Comparison of ENCODE assay signal across 13 mouse cellular contexts in genomic region chr2:116047365-116047764, GRCm38 (mm10). TPM values are rescaled to one million over a fixed set of nuclear protein-coding genes. Genes with fewer than 3 reads are reported as not detected.
DNase-seq lines count a peak whose midpoint lies in the region; ATAC-seq and TF ChIP-seq lines count a peak whose summit lies in the region.
"Had no signal": no experiment of that assay in that cellular context is flagged by ENCODE, and none has a peak within 500 bp of the region (broad histone marks: within the 10 kb centered on the region; RNA-seq: fewer than 3 reads in every experiment).

No protein-coding gene starts in this region.

- H3K4me1 ChIP-seq in heart, adult 2 months (ENCODE audit: control insufficient read depth, insufficient read depth, low read length) = peaks cover 8% of the 10 kb centered on the region
- peaks cover 47% of the 10 kb centered on the region for H3K4me1 ChIP-seq in kidney, embryonic 15.5 days
- peaks cover 27% of the 10 kb centered on the region for H3K4me1 ChIP-seq in stomach, embryonic 16.5 days (ENCODE audit: control insufficient read depth, insufficient read depth, low read length)
- H3K4me1 ChIP-seq in liver, embryonic 12.5 days = no peaks in the 10 kb centered on the region

- TF ChIP-seq CTCF in heart, adult 2 months (IDR thresholded peaks at IDR 0.05) = no peak

- no peak for TF ChIP-seq POLR2A in heart, adult 2 months (IDR thresholded peaks at IDR 0.05; ENCODE audit: insufficient read depth, low read depth, low read length)

- no peak overlapping the region for H3K4me3 ChIP-seq in heart, adult 2 months
- H3K4me3 ChIP-seq in kidney, embryonic 15.5 days (replicated peaks) = no peak overlapping the region
- no peak overlapping the region for H3K4me3 ChIP-seq in stomach, embryonic 16.5 days (replicated peaks; ENCODE audit: low read length)
- no peak overlapping the region for H3K4me3 ChIP-seq in liver, embryonic 12.5 days
- H3K4me3 ChIP-seq: neural tube, embryonic 15.5 days had no signal

- H3K9ac ChIP-seq in heart, adult 2 months (ENCODE audit: low read depth, low read length) = no peak overlapping the region
- no peak overlapping the region for H3K9ac ChIP-seq in kidney, embryonic 15.5 days
- no peak overlapping the region for H3K9ac ChIP-seq in stomach, embryonic 16.5 days (ENCODE audit: low read length)
- H3K9ac ChIP-seq in liver, embryonic 12.5 days = no peak overlapping the region
- H3K9ac ChIP-seq: liver, embryonic 14.5 days; neural tube, embryonic 15.5 days had no signal

- peak overlapping the region; percentile 20 for H3K27ac ChIP-seq in heart, adult 2 months
- peak overlapping the region; percentile 65 for H3K27ac ChIP-seq in kidney, embryonic 15.5 days
- H3K27ac ChIP-seq in stomach, embryonic 16.5 days (ENCODE audit: low read length) = peak overlapping the region; percentile 63
- no peak overlapping the region for H3K27ac ChIP-seq in liver, embryonic 12.5 days
- H3K27ac ChIP-seq: liver, embryonic 14.5 days; neural tube, embryonic 15.5 days had no signal

- peaks cover 26% of the 10 kb centered on the region for H3K36me3 ChIP-seq in heart, adult 2 months (ENCODE audit: control insufficient read depth, insufficient read depth, low read length)
- H3K36me3 ChIP-seq in kidney, embryonic 15.5 days = peaks cover 36% of the 10 kb centered on the region
- H3K36me3 ChIP-seq in stomach, embryonic 16.5 days (ENCODE audit: control insufficient read depth, insufficient read depth, low read length) = no peaks in the 10 kb centered on the region
- no peaks in the 10 kb centered on the region for H3K36me3 ChIP-seq in liver, embryonic 12.5 days
- H3K36me3 ChIP-seq: neural tube, embryonic 15.5 days had no signal

- WGBS in heart, adult 2 months = 44% methylated on average over 8 of the region's 8 CpGs
- 25% methylated on average over 8 of the region's 8 CpGs for WGBS in kidney, embryonic 15.5 days
- WGBS in stomach, embryonic 16.5 days = 32% methylated on average over 8 of the region's 8 CpGs
- 58% methylated on average over 8 of the region's 8 CpGs for WGBS in liver, embryonic 12.5 days (ENCODE audit: insufficient replicate concordance)

- H3K79me2 ChIP-seq in heart, adult 2 months (replicated peaks; ENCODE audit: control insufficient read depth, insufficient read depth, low read length) = peaks cover 3% of the 10 kb centered on the region; the same call in 1 of the 2 replicates

- DNase-seq in heart, adult 2 months = no peak
- DNase-seq in heart, adult 8-10 months (ENCODE audit: low spot score) = no peak
- no peak for DNase-seq in kidney, postnatal 10 days
- peak; percentile 37 for DNase-seq in fibroblast of lung, adult 2 months (ENCODE audit: low read depth)
- DNase-seq: adrenal gland, postnatal 10 days; cerebellum, adult 11 months; lung, postnatal 4 days had no signal

- H3K4me2 ChIP-seq in kidney, embryonic 15.5 days = no peak overlapping the region
- no peak overlapping the region for H3K4me2 ChIP-seq in stomach, embryonic 16.5 days (ENCODE audit: low read depth, low read length)
- H3K4me2 ChIP-seq in liver, embryonic 12.5 days = no peak overlapping the region
- H3K4me2 ChIP-seq: neural tube, embryonic 15.5 days had no signal

- no peaks in the 10 kb centered on the region for H3K27me3 ChIP-seq in heart, adult 2 months (ENCODE audit: control insufficient read depth, insufficient read depth, low read length)
- H3K27me3 ChIP-seq in kidney, embryonic 15.5 days = no peaks in the 10 kb centered on the region
- H3K27me3 ChIP-seq in stomach, embryonic 16.5 days (ENCODE audit: control insufficient read depth, insufficient read depth, low read length) = no peaks in the 10 kb centered on the region
- no peaks in the 10 kb centered on the region for H3K27me3 ChIP-seq in liver, embryonic 12.5 days (replicated peaks)
- H3K27me3 ChIP-seq: CH12.LX; neural tube, embryonic 15.5 days had no signal

- peak; percentile 66 for ATAC-seq in kidney, embryonic 15.5 days (replicated peaks; ENCODE audit: low FRiP score)
- ATAC-seq in stomach, embryonic 16.5 days (ENCODE audit: insufficient read depth, low FRiP score) = no peak
- no peak for ATAC-seq in liver, embryonic 12.5 days

- no peak for TF ChIP-seq EP300 in heart, adult 2 months (IDR thresholded peaks at IDR 0.05; ENCODE audit: insufficient read depth, low read depth, low read length)

- intact Hi-C loops in heart, adult 2 months (cut with DNase I) = no loop called here

- H3K9me3 ChIP-seq in kidney, embryonic 15.5 days (replicated peaks) = no peaks in the 10 kb centered on the region
- no peaks in the 10 kb centered on the region for H3K9me3 ChIP-seq in stomach, embryonic 16.5 days (replicated peaks; ENCODE audit: control insufficient read depth, low read length)
- H3K9me3 ChIP-seq in liver, embryonic 12.5 days (replicated peaks) = no peaks in the 10 kb centered on the region
- H3K9me3 ChIP-seq: neural tube, embryonic 15.5 days had no signal

RNA-seq across cellular contexts. Expression of gene Meis2, which starts 18.3 kb away (rescaled TPM):
- 10 to 100 TPM; 24.9 to 30.4 TPM for total RNA-seq in heart, adult 2 months (2021)
- polyA plus RNA-seq in heart, adult 2 months (2012; rRNA removed) = 16.9 and 22.4 TPM in 2 replicates
- 10 to 100 TPM; 24.2 to 31.6 (median 28.8) TPM for total RNA-seq in heart, adult 8-10 months (2022)
- polyA plus RNA-seq in kidney, embryonic 15.5 days (2015; fragmentation: Nextera tagmentation; extraction: Ambion mirVana) = 85.5 and 94.3 TPM in 2 replicates
- 42.8 and 43.3 TPM in 2 replicates for polyA plus RNA-seq in stomach, embryonic 16.5 days (2015; fragmentation: Nextera tagmentation; extraction: Ambion mirVana)
- polyA plus RNA-seq in liver, embryonic 12.5 days (2016; fragmentation: Nextera tagmentation; extraction: Ambion mirVana) = 5.9 and 6.0 TPM in 2 replicates
- total RNA-seq: CH12.LX had no signal
